Mouse (Mus musculus): ENCODE results near the gene Nlrp4a. TPM values are rescaled to one million over a fixed set of nuclear protein-coding genes. Genes with fewer than 3 reads are reported as not detected.
"Not testable (repeated sequence)": the region's sequence is repeated elsewhere in the genome, so short reads cannot be mapped to it uniquely, and the experiment has no call there.

Nlrp4a gene
- polyA plus RNA-seq (2015; fragmentation: Nextera tagmentation; extraction: Ambion mirVana) = not detected in 2 replicates

- Histone ChIP-seq H3K4me3 (ENCODE audit: low read length) (no peak within 1 kb of the TSS), H3K36me3 (ENCODE audit: control insufficient read depth, insufficient read depth, low read length) (no peaks in the 10 kb centered on the region), H3K27ac (ENCODE audit: low read depth, low read length) (no peak within 1 kb of the TSS), H3K4me1 (ENCODE audit: control insufficient read depth, insufficient read depth, low read depth, low read length) (no peaks in the 10 kb centered on the region), H3K9ac (ENCODE audit: low read depth, low read length) (no peak within 1 kb of the TSS), H3K4me2 (ENCODE audit: low read length) (no peak within 1 kb of the TSS), H3K9me3 (ENCODE audit: control insufficient read depth, low read length) (peaks cover 2% of the 10 kb centered on the region; the same call in 1 of the 2 replicates), H3K27me3 (replicated peaks; ENCODE audit: control insufficient read depth, insufficient read depth, low read length) (no peaks in the 10 kb centered on the region)
- WGBS = 84% methylated on average over 5 of the region's 5 CpGs
- ATAC-seq = no peak
Observed at GRCm38 (mm10) chr7:26434813-26435212, at the start of gene Nlrp4a. Gene Nlrp4a (plus strand): TSS chr7:26435113.

GRCm38 (mm10) chr7:26386691-26387090 is 48.2 kb upstream of the Nlrp4a start:
- H3K9me3 ChIP-seq (ENCODE audit: control insufficient read depth, low read length); H3K4me3 ChIP-seq (ENCODE audit: low read length); H3K36me3 ChIP-seq (ENCODE audit: control insufficient read depth, insufficient read depth, low read length); H3K27me3 ChIP-seq (replicated peaks; ENCODE audit: control insufficient read depth, insufficient read depth, low read length); H3K4me2 ChIP-seq (ENCODE audit: low read length); H3K9ac ChIP-seq (ENCODE audit: low read depth, low read length); H3K27ac ChIP-seq (ENCODE audit: low read depth, low read length); ATAC-seq; H3K4me1 ChIP-seq (ENCODE audit: control insufficient read depth, insufficient read depth, low read depth, low read length): not testable (repeated sequence)
- WGBS = 86% methylated on average over 5 of the region's 5 CpGs

- H3K27ac ChIP-seq (ENCODE audit: low read depth, low read length) = not testable (repeated sequence)
- WGBS = 83% methylated on average over 2 of the region's 2 CpGs
Observed at GRCm38 (mm10) chr7:26391137-26391536, 43.8 kb upstream of the Nlrp4a start.

GRCm38 (mm10) chr7:26391811-26392210 is 43.1 kb upstream of the Nlrp4a start:
- WGBS = 89% methylated on average over 6 of the region's 6 CpGs
- H3K4me3 ChIP-seq (ENCODE audit: low read length); H3K9ac ChIP-seq (ENCODE audit: low read depth, low read length); H3K27ac ChIP-seq (ENCODE audit: low read depth, low read length); H3K9me3 ChIP-seq (ENCODE audit: control insufficient read depth, low read length); H3K4me2 ChIP-seq (ENCODE audit: low read length); H3K36me3 ChIP-seq (ENCODE audit: control insufficient read depth, insufficient read depth, low read length); H3K27me3 ChIP-seq (replicated peaks; ENCODE audit: control insufficient read depth, insufficient read depth, low read length); H3K4me1 ChIP-seq (ENCODE audit: control insufficient read depth, insufficient read depth, low read depth, low read length); ATAC-seq: not testable (repeated sequence)

More at GRCm38 (mm10) chr7:26391137-26391536, 43.8 kb upstream of the Nlrp4a start:
- not testable (repeated sequence) for H3K9me3 ChIP-seq (ENCODE audit: control insufficient read depth, low read length); H3K36me3 ChIP-seq (ENCODE audit: control insufficient read depth, insufficient read depth, low read length); H3K27me3 ChIP-seq (replicated peaks; ENCODE audit: control insufficient read depth, insufficient read depth, low read length); H3K4me1 ChIP-seq (ENCODE audit: control insufficient read depth, insufficient read depth, low read depth, low read length); H3K4me2 ChIP-seq (ENCODE audit: low read length); H3K4me3 ChIP-seq (ENCODE audit: low read length); ATAC-seq; H3K9ac ChIP-seq (ENCODE audit: low read depth, low read length)

GRCm38 (mm10) chr7:26403600-26403999 is 31.3 kb upstream of the Nlrp4a start, which contains the start of gene Nlrp9c:
Gene Nlrp9c (minus strand): TSS chr7:26403700.
- not testable (repeated sequence) for ATAC-seq; H3K27ac ChIP-seq (ENCODE audit: low read depth, low read length); H3K9ac ChIP-seq (ENCODE audit: low read depth, low read length)

GRCm38 (mm10) chr7:26476690-26477089 is 41.8 kb downstream of the Nlrp4a start:
- no peak for ATAC-seq
- H3K27me3 ChIP-seq (replicated peaks; ENCODE audit: control insufficient read depth, insufficient read depth, low read length) = no peaks in the 10 kb centered on the region
- H3K36me3 ChIP-seq (ENCODE audit: control insufficient read depth, insufficient read depth, low read length) = no peaks in the 10 kb centered on the region
- no peaks in the 10 kb centered on the region for H3K4me1 ChIP-seq (ENCODE audit: control insufficient read depth, insufficient read depth, low read depth, low read length)
- H3K9me3 ChIP-seq (ENCODE audit: control insufficient read depth, low read length) = peaks cover 18% of the 10 kb centered on the region
- no peak overlapping the region for H3K9ac ChIP-seq (ENCODE audit: low read depth, low read length)
- H3K4me3 ChIP-seq (ENCODE audit: low read length) = no peak overlapping the region
- no peak overlapping the region for H3K4me2 ChIP-seq (ENCODE audit: low read length)
- H3K27ac ChIP-seq (ENCODE audit: low read depth, low read length) = no peak overlapping the region

More at GRCm38 (mm10) chr7:26403600-26403999, 31.3 kb upstream of the Nlrp4a start, which contains the start of gene Nlrp9c:
- WGBS = 87% methylated on average over 2 of the region's 2 CpGs
- not testable (repeated sequence) for H3K4me1 ChIP-seq (ENCODE audit: control insufficient read depth, insufficient read depth, low read depth, low read length); H3K27me3 ChIP-seq (replicated peaks; ENCODE audit: control insufficient read depth, insufficient read depth, low read length); H3K9me3 ChIP-seq (ENCODE audit: control insufficient read depth, low read length); H3K36me3 ChIP-seq (ENCODE audit: control insufficient read depth, insufficient read depth, low read length); H3K4me3 ChIP-seq (ENCODE audit: low read length); H3K4me2 ChIP-seq (ENCODE audit: low read length)

GRCm38 (mm10) chr7:26489514-26489913 is 54.6 kb downstream of the Nlrp4a start:
- 87% methylated on average over 18 of the region's 18 CpGs for WGBS
- H3K36me3 ChIP-seq (ENCODE audit: control insufficient read depth, insufficient read depth, low read length); H3K9ac ChIP-seq (ENCODE audit: low read depth, low read length); H3K4me1 ChIP-seq (ENCODE audit: control insufficient read depth, insufficient read depth, low read depth, low read length); ATAC-seq; H3K27ac ChIP-seq (ENCODE audit: low read depth, low read length); H3K4me3 ChIP-seq (ENCODE audit: low read length); H3K4me2 ChIP-seq (ENCODE audit: low read length); H3K9me3 ChIP-seq (ENCODE audit: control insufficient read depth, low read length); H3K27me3 ChIP-seq (replicated peaks; ENCODE audit: control insufficient read depth, insufficient read depth, low read length): not testable (repeated sequence)

Other genes starting within 250 kb of the Nlrp4a start
- gene Vmn1r184, start 174.8 kb upstream of the Nlrp4a start, polyA plus RNA-seq (2015; fragmentation: Nextera tagmentation; extraction: Ambion mirVana) = not detected in 2 replicates
- not detected in 2 replicates for gene Cyp2a4, start 127.9 kb upstream of the Nlrp4a start, polyA plus RNA-seq (2015; fragmentation: Nextera tagmentation; extraction: Ambion mirVana)
- not detected in 2 replicates for gene Nlrp9c, start 31.4 kb upstream of the Nlrp4a start, polyA plus RNA-seq (2015; fragmentation: Nextera tagmentation; extraction: Ambion mirVana)
- not detected in 2 replicates for gene Nlrp9a, start 99.9 kb downstream of the Nlrp4a start, polyA plus RNA-seq (2015; fragmentation: Nextera tagmentation; extraction: Ambion mirVana)
- gene Vmn1r185, start 183.4 kb downstream of the Nlrp4a start, polyA plus RNA-seq (2015; fragmentation: Nextera tagmentation; extraction: Ambion mirVana) = not detected in 2 replicates